Mouse (Mus musculus) heart, adult 2 months (tissue): ENCODE data around the gene Hcn2.

Experiments
- CTCF ChIP-seq: fragments of 200-600 bp; IDR thresholded peaks from 2 replicates; pipeline ENCODE4 v1.8.1; 2022; ENCODE audit warnings: antibody characterized with exemption, mild to moderate bottlenecking, moderate library complexity
- EP300 ChIP-seq: fragments of 200-500 bp; IDR thresholded peaks from 2 replicates; pipeline ENCODE4 v1.6.1; 2011; ENCODE audit warnings: low read depth, low read length, control low read depth; ENCODE audit not compliant: insufficient read depth
- POLR2A ChIP-seq: fragments of 200-500 bp; IDR thresholded peaks from 2 replicates; pipeline ENCODE4 v1.6.1; 2011; ENCODE audit warnings: mild to moderate bottlenecking, low read depth, low read length, control low read depth; ENCODE audit not compliant: insufficient read depth

GRCm38 (mm10) chr10:79668771-79669575, 47.5 kb upstream of the Hcn2 start, which contains the start of gene Tpgs1:
- TF ChIP-seq CTCF (no peak; the same call in 1 of the 2 replicates), POLR2A (no peak), EP300 (0 out of 2 replicates have a peak, but pooled peaks have one; percentile 18)
